Comparison of ENCODE assay signal across 8 mouse cellular contexts in the genomic region with DNA sequence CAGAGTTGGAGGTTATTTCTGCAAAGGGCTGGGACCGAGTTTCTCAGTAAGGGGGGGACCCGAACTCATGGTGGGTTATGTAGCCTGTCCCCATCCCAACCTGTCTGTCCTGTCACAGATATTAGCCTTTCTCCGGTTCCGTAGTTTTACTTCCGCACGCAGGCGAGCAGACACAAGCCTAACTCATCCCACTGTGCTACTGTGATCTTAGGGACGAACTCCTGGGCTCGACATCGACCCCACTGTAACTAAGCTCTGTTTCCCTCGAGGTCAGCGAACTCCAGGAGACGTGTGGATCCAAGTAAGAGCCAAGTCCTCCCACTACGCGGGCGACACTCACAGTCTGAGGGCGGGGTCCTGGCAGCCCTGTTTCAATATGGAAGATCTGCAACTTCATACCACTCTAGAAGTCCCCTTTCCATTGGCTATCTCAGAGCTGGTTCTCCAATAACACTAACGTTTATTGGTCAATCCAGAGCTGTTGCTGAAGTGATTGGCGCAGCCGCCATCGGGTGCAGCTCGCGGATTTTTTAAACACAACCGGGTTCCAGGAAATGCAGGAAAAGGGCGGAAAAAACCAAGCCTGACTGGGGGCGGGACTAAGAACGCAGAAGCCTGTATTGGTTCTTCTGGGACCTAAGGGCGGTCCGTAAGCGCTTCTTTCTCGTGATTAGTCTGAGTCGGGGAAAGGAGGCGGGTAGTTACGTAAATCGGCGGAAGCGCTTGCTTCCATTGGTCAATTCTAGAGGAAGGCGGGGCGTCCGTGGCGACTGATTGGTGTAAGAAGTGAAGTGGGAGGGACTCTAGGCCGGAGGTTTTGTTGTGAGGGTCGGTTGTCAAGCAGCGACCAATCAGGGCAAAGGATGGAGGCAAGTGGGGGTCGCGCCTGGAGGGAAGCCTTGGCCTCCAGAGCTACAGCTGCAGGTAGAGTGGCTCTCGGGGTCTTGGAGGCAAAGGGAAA. TPM values are rescaled to one million over a fixed set of nuclear protein-coding genes. Genes with fewer than 3 reads are reported as not detected.
DNase-seq lines count a peak whose midpoint lies in the region; ATAC-seq lines count a peak whose summit lies in the region.

A gene (plus strand): TSS at position 806 of the 961 bp plus-strand sequence.

- H3K27ac ChIP-seq in lung, embryonic 16.5 days (ENCODE audit: low read length), result peak within 1 kb of the TSS; percentile 60

- peak; percentile 90 to 93 for ATAC-seq in hematopoietic stem cell, adult 5-6 weeks (replicated peaks in 1 of 2; ENCODE audit: insufficient read depth in 1 of 2, low FRiP score in 2 of 2, low TSS enrichment in 1 of 2, low read depth in 1 of 2, poor library complexity in 2 of 2, severe bottlenecking in 2 of 2)
- ATAC-seq in lung, embryonic 16.5 days (ENCODE audit: low read depth), result peak; percentile 98

- H3K4me1 ChIP-seq in lung, embryonic 16.5 days (replicated peaks; ENCODE audit: control insufficient read depth, insufficient read depth, low read length), result peaks cover 10% of the 10 kb centered on the region

- H3K4me3 ChIP-seq in lung, embryonic 16.5 days (ENCODE audit: low read length), result peak within 1 kb of the TSS; percentile 86

- H3K9me3 ChIP-seq in lung, embryonic 16.5 days (ENCODE audit: control insufficient read depth, low read length), result no peaks in the 10 kb centered on the region

- H3K27me3 ChIP-seq in lung, embryonic 16.5 days (ENCODE audit: control insufficient read depth, insufficient read depth, low read depth, low read length), result no peaks in the 10 kb centered on the region

- H3K4me2 ChIP-seq in lung, embryonic 16.5 days (ENCODE audit: low read depth, low read length), result peak within 1 kb of the TSS; percentile 91

- no peaks in the 10 kb centered on the region for H3K36me3 ChIP-seq in lung, embryonic 16.5 days (ENCODE audit: control insufficient read depth, insufficient read depth, low read length)

- H3K9ac ChIP-seq in lung, embryonic 16.5 days (ENCODE audit: low read length), result peak within 1 kb of the TSS; percentile 79

- DNase-seq in MEL-GATA-1-ER (ENCODE audit: extremely low read depth, low read depth), result peak; percentile 99
- peak; percentile 98 for DNase-seq in cerebellum, adult 8-10 months
- peak; percentile 100 for DNase-seq in forelimb bud, embryonic 11.5 days (ENCODE audit: low read depth, low spot score)
- DNase-seq in layer of hippocampus, adult 9-10 months (ENCODE audit: low spot score), result peak; percentile 99
- peak; percentile 87 for DNase-seq in ovary, postnatal 10 days (ENCODE audit: low spot score)
- peak; percentile 97 to 99 for DNase-seq in thymus, postnatal 10 days (ENCODE audit: low spot score in 2 of 2)

- under 1% methylated on average over 47 of the region's 47 CpGs for WGBS in lung, embryonic 16.5 days

RNA-seq across cellular contexts. Expression of the gene that starts here (rescaled TPM):
- 15.4 and 32.0 TPM in 2 replicates for total RNA-seq in hematopoietic stem cell, adult 5-6 weeks (2017)
- polyA plus RNA-seq in lung, embryonic 16.5 days (2015; fragmentation: Nextera tagmentation; extraction: Ambion mirVana), result 22.5 and 23.6 TPM in 2 replicates

Comparison
In these comparisons a context has a peak if more than half of its experiments do, and no peak if none do; other contexts are left out.
1. Peak in every context shown above with its lines: DNase-seq, ATAC-seq, H3K4me3 ChIP-seq and H3K27ac ChIP-seq.